Mouse (Mus musculus): ENCODE measurements at regions not wholly inside any gene's neighbourhood (a gene's known extent, or its start where the extent isn't known, plus 50 kb on each side); places are given as distances from the start of the nearest gene placed in this dataset.

- peak; percentile 60 for DNase-seq (ENCODE audit: low read depth, low spot score)
Measured at GRCm38 (mm10) chrX:89008166-89008565, 401.3 kb downstream of the Pet2 start.
